Mouse (Mus musculus) erythroblast, embryonic 14.5 days (primary cell): Measurements from ENCODE around the gene Ifitm3.
"Not testable (repeated sequence)": the region's sequence is repeated elsewhere in the genome, so short reads cannot be mapped to it uniquely, and the experiment has no call there.

ENCODE experiments used
- GATA1 ChIP-seq: IDR thresholded peaks from 2 replicates; pipeline ENCODE4 v1.6.1; 2012; ENCODE audit warnings: low read length, inconsistent platforms, mixed read lengths
- TAL1 ChIP-seq: IDR thresholded peaks from 3 replicates; pipeline ENCODE4 v1.6.1; 2012; ENCODE audit warnings: low read length, inconsistent platforms, mixed read lengths

DNA sequence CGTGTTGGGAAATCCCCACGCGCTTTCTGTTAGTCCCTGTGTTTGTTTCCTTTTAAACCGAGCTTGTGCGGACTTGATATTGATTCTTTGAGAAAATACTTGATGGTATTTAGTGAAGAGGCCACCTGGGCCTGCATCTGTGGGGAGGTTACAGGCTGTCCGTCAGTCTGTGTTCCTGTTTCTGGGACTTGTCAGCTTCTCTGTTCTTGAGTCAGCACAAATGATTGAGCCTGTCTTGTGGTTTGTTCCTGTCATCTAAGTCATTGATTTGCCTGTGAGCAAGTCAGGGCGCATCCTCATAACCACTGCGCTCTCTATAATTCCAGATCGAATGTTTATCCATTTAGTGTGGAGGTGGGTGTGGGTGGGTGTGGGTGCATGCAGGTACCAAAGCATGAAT, 33.9 kb downstream of the Ifitm3 start:
- TF ChIP-seq GATA1, TAL1: not testable (repeated sequence)
